Mouse (Mus musculus): ENCODE measurements around the gene Yes1. TPM values are rescaled to one million over a fixed set of nuclear protein-coding genes. Genes with fewer than 3 reads are reported as not detected.

Gene Yes1
- polyA plus RNA-seq, 1 experiment from 2014 or later, result 29.4 TPM

DNA sequence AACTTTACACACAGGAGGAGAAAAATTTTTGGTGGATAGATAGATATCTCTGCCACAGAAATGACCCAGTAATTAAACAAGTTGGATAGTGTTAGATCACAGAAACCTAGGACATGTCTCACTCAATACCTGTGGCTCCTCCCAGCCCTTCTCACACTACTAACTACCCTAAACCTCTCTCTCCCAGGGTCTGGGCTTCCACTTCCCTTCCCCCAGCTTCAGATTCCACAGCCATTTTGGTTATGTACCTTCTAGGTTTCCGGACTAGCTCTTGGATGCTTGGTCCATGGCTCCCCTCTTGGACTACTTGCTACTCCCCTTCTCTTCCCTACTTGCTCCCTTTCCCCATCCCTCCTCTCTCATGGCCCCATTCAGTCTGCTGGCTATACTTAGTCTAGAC is 6.9 kb downstream of the Yes1 start:
- no peaks in the 10 kb centered on the region for H3K36me3 ChIP-seq (ENCODE audit: control insufficient read depth, insufficient read depth, low read length)
- no peak for ATAC-seq (ENCODE audit: insufficient number of reproducible peaks, insufficient read depth, low FRiP score, low read depth)
- H3K9ac ChIP-seq (ENCODE audit: low read length), result no peak overlapping the region
- H3K9me3 ChIP-seq (ENCODE audit: control insufficient read depth, low read length), result no peaks in the 10 kb centered on the region
- H3K27ac ChIP-seq (replicated peaks in 1 of 2; ENCODE audit: control insufficient read depth in 1 of 2, insufficient read depth in 1 of 2, low read depth in 2 of 2, low read length in 2 of 2), result no peak overlapping the region
- 82% methylated on average over 1 of the region's 1 CpGs for whole genome bisulfite sequencing
- peaks cover 2 to 13% of the 10 kb centered on the region in 2 experiments; a peak in 3 of 4 replicates for H3K4me1 ChIP-seq (ENCODE audit: control insufficient read depth in 2 of 2, insufficient read depth in 2 of 2, low read length in 2 of 2)
- no peak overlapping the region for H3K4me3 ChIP-seq (ENCODE audit: control insufficient read depth in 1 of 2, insufficient read depth in 1 of 2, low read depth in 1 of 2, low read length in 2 of 2)
- H3K4me2 ChIP-seq (ENCODE audit: low read length), result no peak overlapping the region
- H3K27me3 ChIP-seq (ENCODE audit: control insufficient read depth, insufficient read depth, low read length), result no peaks in the 10 kb centered on the region

DNA sequence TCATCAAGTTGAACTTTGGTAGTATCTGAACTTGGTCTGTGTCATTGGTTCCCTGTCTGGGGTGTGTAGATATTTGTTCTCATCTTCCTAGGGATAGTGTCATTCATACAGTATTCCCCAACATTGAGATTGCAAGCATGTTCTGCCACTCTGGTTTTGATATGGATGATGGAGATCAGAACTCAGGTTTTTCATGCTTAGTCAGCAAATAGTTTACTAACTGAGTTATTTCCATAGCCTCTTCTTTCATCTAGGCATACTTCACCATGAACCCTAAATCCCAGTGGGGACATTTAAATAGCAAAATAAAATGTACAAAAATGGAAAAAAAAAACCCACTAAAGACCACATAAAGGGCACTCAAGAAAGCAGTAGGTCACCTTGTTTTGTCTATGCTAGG is 12.7 kb downstream of the Yes1 start:
- H3K27ac ChIP-seq (replicated peaks in 1 of 2; ENCODE audit: control insufficient read depth in 1 of 2, insufficient read depth in 1 of 2, low read depth in 2 of 2, low read length in 2 of 2), result no peak overlapping the region
- no peak overlapping the region for H3K9ac ChIP-seq (ENCODE audit: low read length)
- H3K4me2 ChIP-seq (ENCODE audit: low read length), result no peak overlapping the region
- no peaks in the 10 kb centered on the region for H3K36me3 ChIP-seq (ENCODE audit: control insufficient read depth, insufficient read depth, low read length)
- no peak for ATAC-seq (ENCODE audit: insufficient number of reproducible peaks, insufficient read depth, low FRiP score, low read depth)
- H3K4me3 ChIP-seq (ENCODE audit: control insufficient read depth in 1 of 2, insufficient read depth in 1 of 2, low read depth in 1 of 2, low read length in 2 of 2), result no peak overlapping the region
- H3K9me3 ChIP-seq (ENCODE audit: control insufficient read depth, low read length), result no peaks in the 10 kb centered on the region
- H3K4me1 ChIP-seq (ENCODE audit: control insufficient read depth in 2 of 2, insufficient read depth in 2 of 2, low read length in 2 of 2), result no peaks in the 10 kb centered on the region
- no peaks in the 10 kb centered on the region for H3K27me3 ChIP-seq (ENCODE audit: control insufficient read depth, insufficient read depth, low read length)

DNA sequence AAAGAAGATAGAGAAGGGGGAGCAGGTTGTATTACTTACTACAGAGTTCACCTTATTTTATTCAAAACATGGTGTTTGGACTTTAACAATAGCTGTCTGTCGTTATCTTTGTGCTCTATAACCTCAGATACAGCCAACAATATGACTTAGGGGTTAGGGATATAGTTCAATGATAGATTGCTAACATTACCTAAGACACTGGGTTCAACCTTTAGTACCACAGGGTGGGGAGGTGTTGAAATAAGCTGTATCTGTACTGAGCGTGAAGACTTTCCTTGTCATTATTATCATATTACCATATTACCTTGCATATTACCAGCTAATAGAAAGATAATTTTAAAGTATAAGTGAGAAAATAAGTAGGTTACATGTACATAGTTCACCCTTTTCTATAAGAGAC is 13.8 kb downstream of the Yes1 start:
- Histone ChIP-seq H3K4me3 (ENCODE audit: control insufficient read depth in 1 of 2, insufficient read depth in 1 of 2, low read depth in 1 of 2, low read length in 2 of 2) (no peak overlapping the region), H3K4me1 (ENCODE audit: control insufficient read depth in 2 of 2, insufficient read depth in 2 of 2, low read length in 2 of 2) (no peaks in the 10 kb centered on the region), H3K4me2 (ENCODE audit: low read length) (no peak overlapping the region), H3K27me3 (ENCODE audit: control insufficient read depth, insufficient read depth, low read length) (no peaks in the 10 kb centered on the region), H3K36me3 (ENCODE audit: control insufficient read depth, insufficient read depth, low read length) (no peaks in the 10 kb centered on the region), H3K9me3 (ENCODE audit: control insufficient read depth, low read length) (no peaks in the 10 kb centered on the region), H3K9ac (ENCODE audit: low read length) (no peak overlapping the region), H3K27ac (replicated peaks in 1 of 2; ENCODE audit: control insufficient read depth in 1 of 2, insufficient read depth in 1 of 2, low read depth in 2 of 2, low read length in 2 of 2) (no peak overlapping the region)
- WGBS, result 87% methylated on average over 2 of the region's 2 CpGs
- no peak for ATAC-seq (ENCODE audit: insufficient number of reproducible peaks, insufficient read depth, low FRiP score, low read depth)

DNA sequence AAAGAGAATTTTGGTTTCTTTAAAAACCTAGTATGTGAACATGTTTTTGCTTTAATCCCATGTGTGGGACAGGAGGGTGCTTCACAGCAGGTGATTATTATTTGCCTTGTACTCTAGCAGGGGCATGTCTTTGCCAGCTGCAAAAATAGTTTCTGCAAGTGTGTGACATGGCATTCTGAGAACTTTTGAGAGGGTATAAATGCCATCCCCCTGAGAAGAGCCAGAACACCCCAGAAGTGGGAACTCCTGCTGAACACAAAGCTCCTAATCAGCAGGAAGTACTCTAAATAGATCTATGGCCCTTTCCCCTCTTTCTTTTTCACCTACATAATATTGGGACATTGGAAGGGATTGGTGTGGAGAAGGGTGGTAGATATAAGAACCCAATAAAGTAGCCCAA is 22.2 kb downstream of the Yes1 start:
- Histone ChIP-seq H3K4me1 (ENCODE audit: control insufficient read depth in 2 of 2, insufficient read depth in 2 of 2, low read length in 2 of 2) (no peaks in the 10 kb centered on the region; a peak in 1 of 4 replicates), H3K36me3 (ENCODE audit: control insufficient read depth, insufficient read depth, low read length) (no peaks in the 10 kb centered on the region), H3K4me2 (ENCODE audit: low read length) (no peak overlapping the region; the same call in 1 of the 2 replicates), H3K9me3 (ENCODE audit: control insufficient read depth, low read length) (no peaks in the 10 kb centered on the region), H3K27ac (replicated peaks in 1 of 2; ENCODE audit: control insufficient read depth in 1 of 2, insufficient read depth in 1 of 2, low read depth in 2 of 2, low read length in 2 of 2) (peak overlapping the region; percentile 16 to 64; a peak in 3 of 4 replicates), H3K4me3 (ENCODE audit: control insufficient read depth in 1 of 2, insufficient read depth in 1 of 2, low read depth in 1 of 2, low read length in 2 of 2) (no peak overlapping the region), H3K9ac (ENCODE audit: low read length) (no peak overlapping the region), H3K27me3 (ENCODE audit: control insufficient read depth, insufficient read depth, low read length) (no peaks in the 10 kb centered on the region)
- peak; percentile 64; the same call in 1 of the 2 replicates for ATAC-seq (ENCODE audit: insufficient number of reproducible peaks, insufficient read depth, low FRiP score, low read depth)

- no peak for ATAC-seq (ENCODE audit: insufficient number of reproducible peaks, insufficient read depth, low FRiP score, low read depth)
- H3K9me3 ChIP-seq (ENCODE audit: control insufficient read depth, low read length), result no peaks in the 10 kb centered on the region
These were observed 46.4 kb downstream of the Yes1 start for GRCm38 (mm10) chr5:32657386-32657785.

GRCm38 (mm10) chr5:32682475-32682874 is 71.5 kb downstream of the Yes1 start:
- Histone ChIP-seq H3K9me3 (ENCODE audit: control insufficient read depth, low read length) (no peaks in the 10 kb centered on the region), H3K4me3 (ENCODE audit: control insufficient read depth in 1 of 2, insufficient read depth in 1 of 2, low read depth in 1 of 2, low read length in 2 of 2) (no peak overlapping the region), H3K27ac (replicated peaks in 1 of 2; ENCODE audit: control insufficient read depth in 1 of 2, insufficient read depth in 1 of 2, low read depth in 2 of 2, low read length in 2 of 2) (no peak overlapping the region), H3K4me2 (ENCODE audit: low read length) (no peak overlapping the region), H3K4me1 (ENCODE audit: control insufficient read depth in 2 of 2, insufficient read depth in 2 of 2, low read length in 2 of 2) (no peaks in the 10 kb centered on the region), H3K27me3 (ENCODE audit: control insufficient read depth, insufficient read depth, low read length) (no peaks in the 10 kb centered on the region), H3K36me3 (ENCODE audit: control insufficient read depth, insufficient read depth, low read length) (peaks cover 26% of the 10 kb centered on the region), H3K9ac (ENCODE audit: low read length) (no peak overlapping the region)
- no peak for ATAC-seq (ENCODE audit: insufficient number of reproducible peaks, insufficient read depth, low FRiP score, low read depth)
- WGBS, result 64% methylated on average over 2 of the region's 2 CpGs

More at GRCm38 (mm10) chr5:32657386-32657785, 46.4 kb downstream of the Yes1 start:
- Histone ChIP-seq H3K9ac (ENCODE audit: low read length) (no peak overlapping the region), H3K27ac (replicated peaks in 1 of 2; ENCODE audit: control insufficient read depth in 1 of 2, insufficient read depth in 1 of 2, low read depth in 2 of 2, low read length in 2 of 2) (no peak overlapping the region), H3K4me3 (ENCODE audit: control insufficient read depth in 1 of 2, insufficient read depth in 1 of 2, low read depth in 1 of 2, low read length in 2 of 2) (no peak overlapping the region), H3K27me3 (ENCODE audit: control insufficient read depth, insufficient read depth, low read length) (no peaks in the 10 kb centered on the region), H3K36me3 (ENCODE audit: control insufficient read depth, insufficient read depth, low read length) (peaks cover 63% of the 10 kb centered on the region), H3K4me2 (ENCODE audit: low read length) (no peak overlapping the region), H3K4me1 (ENCODE audit: control insufficient read depth in 2 of 2, insufficient read depth in 2 of 2, low read length in 2 of 2) (no peaks in the 10 kb centered on the region)
- 43% methylated on average over 1 of the region's 1 CpGs for WGBS

GRCm38 (mm10) chr5:32693411-32693810 is 82.4 kb downstream of the Yes1 start:
- Histone ChIP-seq H3K9ac (ENCODE audit: low read length) (no peak overlapping the region), H3K9me3 (ENCODE audit: control insufficient read depth, low read length) (no peaks in the 10 kb centered on the region), H3K27ac (replicated peaks in 1 of 2; ENCODE audit: control insufficient read depth in 1 of 2, insufficient read depth in 1 of 2, low read depth in 2 of 2, low read length in 2 of 2) (no peak overlapping the region), H3K4me1 (ENCODE audit: control insufficient read depth in 2 of 2, insufficient read depth in 2 of 2, low read length in 2 of 2) (no peaks in the 10 kb centered on the region), H3K4me3 (ENCODE audit: control insufficient read depth in 1 of 2, insufficient read depth in 1 of 2, low read depth in 1 of 2, low read length in 2 of 2) (no peak overlapping the region), H3K27me3 (ENCODE audit: control insufficient read depth, insufficient read depth, low read length) (no peaks in the 10 kb centered on the region), H3K36me3 (ENCODE audit: control insufficient read depth, insufficient read depth, low read length) (peaks cover 1% of the 10 kb centered on the region; the same call in 1 of the 2 replicates), H3K4me2 (ENCODE audit: low read length) (no peak overlapping the region)
- no peak for ATAC-seq (ENCODE audit: insufficient number of reproducible peaks, insufficient read depth, low FRiP score, low read depth)
- 25% methylated on average over 2 of the region's 2 CpGs for WGBS

DNA sequence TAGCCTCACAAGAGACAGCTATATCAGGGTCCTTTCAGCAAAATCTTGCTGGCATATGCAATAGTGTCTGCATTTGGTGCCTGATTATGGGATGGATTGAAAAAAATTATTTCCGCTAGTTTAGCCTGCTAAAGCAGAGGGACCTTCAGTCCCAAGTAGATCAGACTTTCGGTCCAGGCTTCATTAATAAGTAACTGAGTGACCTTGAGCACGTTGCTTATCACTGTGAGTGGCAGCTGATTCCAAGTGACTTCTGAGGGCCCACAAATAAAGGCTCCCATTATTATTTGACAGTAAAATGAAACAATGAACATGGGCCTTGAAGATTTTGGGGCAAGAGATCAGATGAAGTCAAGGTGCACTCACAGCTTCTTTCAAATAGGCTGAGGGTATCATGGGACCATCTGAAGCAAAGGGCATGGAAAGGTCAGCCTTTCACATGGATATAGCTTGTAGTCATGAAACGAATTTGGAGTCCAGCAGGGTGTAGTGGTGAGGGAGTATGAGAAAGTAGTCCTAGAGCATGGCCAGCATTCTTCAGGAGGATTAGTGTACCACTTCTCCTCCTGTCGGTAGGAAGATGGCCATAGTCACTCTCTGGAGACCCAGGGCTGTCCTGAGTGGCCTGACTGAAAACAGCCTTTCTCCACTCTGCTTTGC is 86.4 kb downstream of the Yes1 start:
- no peak overlapping the region for H3K27ac ChIP-seq (replicated peaks in 1 of 2; ENCODE audit: control insufficient read depth in 1 of 2, insufficient read depth in 1 of 2, low read depth in 2 of 2, low read length in 2 of 2)
- no peak overlapping the region for H3K4me2 ChIP-seq (ENCODE audit: low read length)
- no peaks in the 10 kb centered on the region for H3K27me3 ChIP-seq (ENCODE audit: control insufficient read depth, insufficient read depth, low read length)
- no peaks in the 10 kb centered on the region for H3K36me3 ChIP-seq (ENCODE audit: control insufficient read depth, insufficient read depth, low read length)
- H3K4me3 ChIP-seq (ENCODE audit: control insufficient read depth in 1 of 2, insufficient read depth in 1 of 2, low read depth in 1 of 2, low read length in 2 of 2), result no peak overlapping the region
- WGBS, result 57% methylated on average over 5 of the region's 5 CpGs
- no peak for ATAC-seq (ENCODE audit: insufficient number of reproducible peaks, insufficient read depth, low FRiP score, low read depth)
- H3K4me1 ChIP-seq (ENCODE audit: control insufficient read depth in 2 of 2, insufficient read depth in 2 of 2, low read length in 2 of 2), result no peaks in the 10 kb centered on the region
- no peak overlapping the region for H3K9ac ChIP-seq (ENCODE audit: low read length)
- H3K9me3 ChIP-seq (ENCODE audit: control insufficient read depth, low read length), result no peaks in the 10 kb centered on the region

Data from heart, embryonic 14.5 days (tissue).